Mouse (Mus musculus) liver, embryonic 14.5 days (tissue): Measurements from ENCODE around the gene Lsp1. TPM values are rescaled to one million over a fixed set of nuclear protein-coding genes. Genes with fewer than 3 reads are reported as not detected.

Source experiments
- ATAC-seq: fragments of 200-750 bp; cut with Nextera tagmentation; 2 replicates; pipeline ENCODE4 v1.8.0; 2017; ENCODE audit warnings: moderate number of reproducible peaks, mild to moderate bottlenecking, moderate library complexity; ENCODE audit not compliant: insufficient read depth
- DNase-seq, 3 experiments: peaks; one replicate each; pipeline ENCODE4 v3.0.0-alpha.2; 2012 to 2013; ENCODE audit warnings: low read depth in 3 of 3, low spot score in 3 of 3
- H3K27ac ChIP-seq: fragments of 300-500 bp; sonication (generic); 2 replicates; pipeline ENCODE4 v1.5.1; 2014; ENCODE audit warnings: moderate library complexity, mild to moderate bottlenecking, control low read depth, inconsistent platforms
- H3K27me3 ChIP-seq: fragments of 300-500 bp; sonication (generic); 2 replicates; pipeline ENCODE4 v1.6.1; 2014; ENCODE audit warnings: mild to moderate bottlenecking, low read length, moderate library complexity; ENCODE audit not compliant: control insufficient read depth, insufficient read depth
- H3K36me3 ChIP-seq: fragments of 300-500 bp; sonication (generic); replicated peaks from 2 replicates; pipeline ENCODE4 v1.6.1; 2014; ENCODE audit warnings: low read depth; ENCODE audit not compliant: control insufficient read depth, insufficient read depth
- H3K4me1 ChIP-seq, 2 experiments: fragments of 200-500 bp in 1 of 2; fragments of 300-500 bp in 1 of 2; sonication (generic) in 1 of 2; replicated peaks; 2 replicates each; pipeline ENCODE4 v1.6.1; 2012 to 2014; ENCODE audit warnings: antibody characterized with exemption in 1 of 2, inconsistent platforms in 1 of 2, low read length in 1 of 2; ENCODE audit not compliant: control insufficient read depth in 2 of 2, insufficient read depth in 2 of 2
- H3K4me2 ChIP-seq: fragments of 300-500 bp; sonication (generic); 2 replicates; pipeline ENCODE4 v1.6.1; 2014; ENCODE audit warnings: low read depth, mild to moderate bottlenecking, control low read depth, moderate library complexity
- H3K4me3 ChIP-seq, 2 experiments: fragments of 200-500 bp in 1 of 2; fragments of 300-500 bp in 1 of 2; sonication (generic) in 1 of 2; 2 replicates each; pipeline ENCODE4 v1.5.1; 2012 to 2014; ENCODE audit warnings: low read depth in 2 of 2, low read length in 2 of 2, mild to moderate bottlenecking in 2 of 2, control low read depth in 1 of 2, inconsistent platforms in 1 of 2, moderate library complexity in 1 of 2; ENCODE audit not compliant: insufficient read depth in 1 of 2
- H3K9ac ChIP-seq: fragments of 300-500 bp; sonication (generic); replicated peaks from 2 replicates; pipeline ENCODE4 v1.6.1; 2014; ENCODE audit warnings: mild to moderate bottlenecking, control low read depth, moderate library complexity
- H3K9me3 ChIP-seq: fragments of 300-500 bp; sonication (generic); 2 replicates; pipeline ENCODE4 v1.6.1; 2016; ENCODE audit warnings: low read length, mixed read lengths; ENCODE audit not compliant: control insufficient read depth
- CTCF ChIP-seq: IDR thresholded peaks from 2 replicates; pipeline ENCODE4 v1.5.1; 2016; ENCODE audit warnings: antibody characterized with exemption, low read depth, control low read depth
- EP300 ChIP-seq: IDR thresholded peaks from 2 replicates; pipeline ENCODE4 v1.6.1; 2016; ENCODE audit warnings: antibody characterized with exemption, low read depth
- WGBS: fragments of 180-500 bp; shearing (Covaris S2); extraction: QIAGEN DNeasy Blood & Tissue Kit; methylation state at CpG from one replicate; pipeline ENCODE4 v1.1.7; 2014; ENCODE audit not compliant: insufficient replicate concordance; 5-methylcytosine and 5-hydroxymethylcytosine counted together
- polyA plus RNA-seq, 2 experiments: library from polyadenylated mRNA; depleted of rRNA in 1 of 2; stranded (reverse) in 1 of 2; unstranded in 1 of 2; fragments of >200 nt; fragmentation: Nextera tagmentation in 1 of 2; extraction: Ambion mirVana in 1 of 2; gene quantifications; 2 replicates each; pipeline versions ENCODE4 v1.2.1 to v1.2.3; 2012 to 2014

Lsp1 gene
- polyA plus RNA-seq, 2 experiments = 13.3 to 15.2 TPM

GRCm38 (mm10) chr7:142476795-142477452 lies 16.3 kb downstream of the Lsp1 start:
- Histone ChIP-seq H3K9ac (no peak overlapping the region), H3K4me3 (no peak overlapping the region), H3K36me3 (no peaks in the 10 kb centered on the region), H3K9me3 (no peaks in the 10 kb centered on the region), H3K27ac (no peak overlapping the region), H3K27me3 (no peaks in the 10 kb centered on the region), H3K4me2 (no peak overlapping the region), H3K4me1 (peaks cover 0 to 3% of the 10 kb centered on the region in 2 experiments; a peak in 1 of 4 replicates)
- TF ChIP-seq EP300 (no peak), CTCF (no peak)
- WGBS = 59% methylated on average over 13 of the region's 13 CpGs
- ATAC-seq = no peak
- no peak for DNase-seq

DNA sequence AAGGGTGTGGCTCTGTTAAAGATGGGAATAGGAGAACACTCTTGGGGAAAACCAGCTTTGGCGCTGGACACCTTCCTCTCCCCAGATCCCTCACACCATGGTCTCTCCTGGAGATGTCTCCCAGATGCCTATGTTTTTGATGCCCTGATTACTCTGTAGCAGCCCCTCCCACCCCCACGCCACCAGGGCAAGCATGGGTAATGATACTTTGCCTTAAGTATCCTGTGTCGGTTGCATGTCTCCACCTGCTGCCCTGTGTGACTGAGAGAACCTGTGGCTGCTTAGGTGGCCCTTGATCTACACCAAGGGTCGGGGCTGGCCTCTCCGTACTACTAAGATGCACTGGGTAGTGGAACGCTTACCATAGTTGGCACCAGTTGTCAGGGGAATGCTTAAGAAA lies 17.4 kb downstream of the Lsp1 start:
- Histone ChIP-seq H3K4me2 (no peak overlapping the region), H3K4me1 (peaks cover 0 to 6% of the 10 kb centered on the region in 2 experiments; a peak in 1 of 4 replicates), H3K9ac (no peak overlapping the region), H3K27ac (no peak overlapping the region), H3K27me3 (no peaks in the 10 kb centered on the region), H3K9me3 (no peaks in the 10 kb centered on the region), H3K36me3 (no peaks in the 10 kb centered on the region), H3K4me3 (no peak overlapping the region)
- ATAC-seq = no peak
- 72% methylated on average over 6 of the region's 6 CpGs for WGBS
- no peak for DNase-seq
- TF ChIP-seq EP300 (no peak), CTCF (no peak)

DNA sequence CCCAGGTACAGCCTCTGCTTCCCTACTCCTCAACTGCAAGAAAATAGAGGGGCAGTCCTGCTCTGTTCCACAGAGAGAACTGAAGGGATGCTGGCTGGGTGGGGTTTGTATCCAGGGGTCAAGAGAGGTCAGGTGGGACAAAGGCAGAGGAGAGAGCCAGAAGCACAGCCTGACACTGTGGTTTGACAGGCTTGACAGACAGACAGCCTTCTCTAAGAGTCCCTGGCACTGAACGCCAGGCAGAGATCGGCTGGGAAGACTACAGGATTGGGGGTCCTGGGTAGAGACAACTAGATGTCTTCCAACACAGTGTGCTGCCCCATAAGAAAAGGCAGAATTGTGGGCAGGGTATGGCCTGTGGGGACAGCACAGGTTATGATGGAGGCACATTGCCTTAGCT lies 18.0 kb downstream of the Lsp1 start:
- Histone ChIP-seq H3K9ac (no peak overlapping the region), H3K36me3 (no peaks in the 10 kb centered on the region), H3K27ac (no peak overlapping the region), H3K9me3 (no peaks in the 10 kb centered on the region), H3K27me3 (no peaks in the 10 kb centered on the region), H3K4me1 (peaks cover 0 to 6% of the 10 kb centered on the region in 2 experiments; a peak in 1 of 4 replicates), H3K4me3 (no peak overlapping the region), H3K4me2 (no peak overlapping the region)
- WGBS = 79% methylated on average over 2 of the region's 2 CpGs
- DNase-seq = no peak
- TF ChIP-seq EP300 (no peak), CTCF (no peak)
- no peak for ATAC-seq

DNA sequence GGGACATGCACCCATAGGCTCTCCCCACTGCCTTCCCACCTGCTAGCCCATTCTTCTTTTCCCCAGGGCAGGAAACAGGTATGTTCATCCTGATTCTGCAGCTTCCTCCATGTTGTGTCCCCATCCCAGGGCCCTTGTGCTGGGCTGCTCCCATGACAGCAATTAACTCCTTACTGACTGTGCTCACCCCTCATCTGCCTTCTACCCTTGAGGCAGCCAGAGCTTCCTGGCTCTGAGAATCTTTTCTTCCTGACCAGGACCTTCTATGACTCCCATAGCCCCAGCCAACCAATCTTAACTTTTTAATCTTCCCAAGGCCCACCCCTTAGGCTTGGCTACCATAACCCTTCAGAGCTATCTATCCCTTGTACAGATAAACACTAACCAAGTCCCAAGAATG lies 18.7 kb downstream of the Lsp1 start:
- TF ChIP-seq CTCF (no peak), EP300 (no peak)
- DNase-seq (no peak), ATAC-seq (no peak)
- Histone ChIP-seq H3K9me3 (no peaks in the 10 kb centered on the region), H3K9ac (no peak overlapping the region), H3K36me3 (no peaks in the 10 kb centered on the region), H3K4me3 (no peak overlapping the region), H3K4me1 (peaks cover 0 to 6% of the 10 kb centered on the region in 2 experiments; a peak in 1 of 4 replicates), H3K27ac (no peak overlapping the region), H3K27me3 (no peaks in the 10 kb centered on the region), H3K4me2 (no peak overlapping the region)

- TF ChIP-seq CTCF (no peak), EP300 (no peak)
- no peaks in the 10 kb centered on the region for H3K9me3 ChIP-seq
- DNase-seq = no peak
- no peak overlapping the region for H3K4me3 ChIP-seq
- no peaks in the 10 kb centered on the region for H3K27me3 ChIP-seq
- H3K4me2 ChIP-seq = no peak overlapping the region
- no peak overlapping the region for H3K9ac ChIP-seq
- peaks cover 0 to 6% of the 10 kb centered on the region in 2 experiments; a peak in 1 of 4 replicates for H3K4me1 ChIP-seq
- WGBS = 50% methylated on average over 3 of the region's 3 CpGs
- no peak overlapping the region for H3K27ac ChIP-seq
- no peak for ATAC-seq
- H3K36me3 ChIP-seq = no peaks in the 10 kb centered on the region
Measured at GRCm38 (mm10) chr7:142479886-142480285, 19.3 kb downstream of the Lsp1 start.
